Mouse (Mus musculus): ENCODE results near the gene Catsper2.
A peak's percentile ranks its signal among the peaks of the same experiment; 100 is the strongest.

Gene Catsper2

GRCm38 (mm10) chr2:121413387-121414042 lies at the start of gene Catsper2, which contains the start of gene Pdia3:
TSS of gene Catsper2 (minus strand) at chr2:121413792.
TSS of gene Pdia3 (plus strand) at chr2:121413775.
- DNase-seq (ENCODE audit: low spot score in 2 of 2) = peak; percentile 94 to 96

- no peak for DNase-seq (ENCODE audit: low spot score in 2 of 2)
Observed at GRCm38 (mm10) chr2:121460071-121460470, 46.5 kb upstream of the Catsper2 start.

GRCm38 (mm10) chr2:121456692-121457642 lies 43.4 kb upstream of the Catsper2 start, which contains the start of gene Serinc4:
TSS of gene Serinc4 (minus strand) at chr2:121456781.
- peak; percentile 74 to 80 for DNase-seq (ENCODE audit: low spot score in 2 of 2)

GRCm38 (mm10) chr2:121455534-121455933 lies 41.9 kb upstream of the Catsper2 start:
- no peak for DNase-seq (ENCODE audit: low spot score in 2 of 2)

- DNase-seq (ENCODE audit: low spot score in 2 of 2) = no peak
Observed at GRCm38 (mm10) chr2:121453917-121454316, 40.3 kb upstream of the Catsper2 start.

GRCm38 (mm10) chr2:121452990-121453389 lies 39.4 kb upstream of the Catsper2 start, which contains the start of gene Hypk:
TSS of gene Hypk (plus strand) at chr2:121453290.
- DNase-seq (ENCODE audit: low spot score in 2 of 2) = no peak

GRCm38 (mm10) chr2:121452361-121452760 lies 38.8 kb upstream of the Catsper2 start:
- DNase-seq (ENCODE audit: low spot score in 2 of 2) = no peak

GRCm38 (mm10) chr2:121450093-121450492 lies 36.5 kb upstream of the Catsper2 start:
- no peak for DNase-seq (ENCODE audit: low spot score in 2 of 2)

GRCm38 (mm10) chr2:121449545-121450011 lies 36.0 kb upstream of the Catsper2 start:
- DNase-seq (ENCODE audit: low spot score in 2 of 2) = no peak

GRCm38 (mm10) chr2:121448739-121449535 lies 35.3 kb upstream of the Catsper2 start, which contains the start of gene Serf2:
TSS of gene Serf2 (plus strand) at chr2:121449195.
- peak; percentile 99 for DNase-seq (ENCODE audit: low spot score in 2 of 2)

GRCm38 (mm10) chr2:121448136-121448535 lies 34.5 kb upstream of the Catsper2 start:
- DNase-seq (ENCODE audit: low spot score in 2 of 2) = no peak

- DNase-seq (ENCODE audit: low spot score in 2 of 2) = no peak
Observed at GRCm38 (mm10) chr2:121447006-121447405, 33.4 kb upstream of the Catsper2 start.

GRCm38 (mm10) chr2:121446506-121446905 lies 32.9 kb upstream of the Catsper2 start:
- no peak for DNase-seq (ENCODE audit: low spot score in 2 of 2)

- DNase-seq (ENCODE audit: low spot score in 2 of 2) = no peak
Observed at GRCm38 (mm10) chr2:121445117-121445516, 31.5 kb upstream of the Catsper2 start.

GRCm38 (mm10) chr2:121444178-121444577 lies 30.6 kb upstream of the Catsper2 start, which contains the start of gene Ell3:
TSS of gene Ell3 (minus strand) at chr2:121444278.
- no peak for DNase-seq (ENCODE audit: low spot score in 2 of 2)

GRCm38 (mm10) chr2:121443068-121443349 lies 29.4 kb upstream of the Catsper2 start:
- DNase-seq (ENCODE audit: low spot score in 2 of 2) = no peak

GRCm38 (mm10) chr2:121442259-121443067 lies 28.9 kb upstream of the Catsper2 start:
- DNase-seq (ENCODE audit: low spot score in 2 of 2) = no peak

- DNase-seq (ENCODE audit: low spot score in 2 of 2) = no peak
Observed at GRCm38 (mm10) chr2:121441800-121442199, 28.2 kb upstream of the Catsper2 start.

- DNase-seq (ENCODE audit: low spot score in 2 of 2) = no peak
Observed at GRCm38 (mm10) chr2:121440834-121441605, 27.4 kb upstream of the Catsper2 start.

- DNase-seq (ENCODE audit: low spot score in 2 of 2) = no peak
Observed at GRCm38 (mm10) chr2:121439746-121440145, 26.2 kb upstream of the Catsper2 start.

Measured in frontal cortex, postnatal 10 days (tissue).